Mouse (Mus musculus): ENCODE results near the gene Kif5c.

Kif5c gene

DNA sequence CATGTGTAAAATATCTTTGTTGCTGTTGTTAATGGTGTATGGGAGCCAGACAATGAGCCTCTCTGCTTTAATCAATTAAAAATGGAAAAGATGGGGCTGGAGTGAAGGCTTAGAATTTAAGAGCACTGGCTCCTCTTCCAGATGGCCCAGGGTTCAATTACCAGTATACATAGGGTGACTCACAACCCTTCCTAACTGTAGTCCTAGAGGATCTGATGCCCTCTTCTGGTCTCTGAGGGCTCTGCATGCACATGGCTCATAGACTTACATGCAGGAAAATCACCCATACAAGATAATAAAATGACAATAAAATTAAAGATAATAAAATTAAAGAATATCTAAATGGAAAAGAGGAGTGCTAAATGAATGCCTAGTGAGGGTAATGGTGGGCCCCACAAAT, 156.6 kb downstream of the Kif5c start:
- no peak for DNase-seq (ENCODE audit: low read depth, low spot score)
- H3K36me3 ChIP-seq (ENCODE audit: control insufficient read depth, insufficient read depth, low read length, poor library complexity, severe bottlenecking): no peaks in the 10 kb centered on the region
- H3K27me3 ChIP-seq (ENCODE audit: control insufficient read depth, insufficient read depth, low read length, poor library complexity, severe bottlenecking): no peaks in the 10 kb centered on the region

- Histone ChIP-seq H3K27me3 (ENCODE audit: control insufficient read depth, insufficient read depth, low read length, poor library complexity, severe bottlenecking) (no peaks in the 10 kb centered on the region), H3K36me3 (ENCODE audit: control insufficient read depth, insufficient read depth, low read length, poor library complexity, severe bottlenecking) (no peaks in the 10 kb centered on the region)
- no peak for DNase-seq (ENCODE audit: low read depth, low spot score)
Measured at GRCm38 (mm10) chr2:49776407-49776806, 157.3 kb downstream of the Kif5c start.

GRCm38 (mm10) chr2:49787376-49788050, 168.4 kb downstream of the Kif5c start, which contains the start of gene Lypd6b:
Gene Lypd6b (plus strand): TSS chr2:49787688.
- Histone ChIP-seq H3K27me3 (ENCODE audit: control insufficient read depth, insufficient read depth, low read length, poor library complexity, severe bottlenecking) (no peaks in the 10 kb centered on the region; the same call in 1 of the 2 replicates), H3K36me3 (ENCODE audit: control insufficient read depth, insufficient read depth, low read length, poor library complexity, severe bottlenecking) (no peaks in the 10 kb centered on the region)
- DNase-seq (ENCODE audit: low read depth, low spot score): no peak

GRCm38 (mm10) chr2:49788051-49788418, 168.9 kb downstream of the Kif5c start:
- no peaks in the 10 kb centered on the region for H3K36me3 ChIP-seq (ENCODE audit: control insufficient read depth, insufficient read depth, low read length, poor library complexity, severe bottlenecking)
- DNase-seq (ENCODE audit: low read depth, low spot score): no peak
- no peaks in the 10 kb centered on the region; the same call in 1 of the 2 replicates for H3K27me3 ChIP-seq (ENCODE audit: control insufficient read depth, insufficient read depth, low read length, poor library complexity, severe bottlenecking)

DNA sequence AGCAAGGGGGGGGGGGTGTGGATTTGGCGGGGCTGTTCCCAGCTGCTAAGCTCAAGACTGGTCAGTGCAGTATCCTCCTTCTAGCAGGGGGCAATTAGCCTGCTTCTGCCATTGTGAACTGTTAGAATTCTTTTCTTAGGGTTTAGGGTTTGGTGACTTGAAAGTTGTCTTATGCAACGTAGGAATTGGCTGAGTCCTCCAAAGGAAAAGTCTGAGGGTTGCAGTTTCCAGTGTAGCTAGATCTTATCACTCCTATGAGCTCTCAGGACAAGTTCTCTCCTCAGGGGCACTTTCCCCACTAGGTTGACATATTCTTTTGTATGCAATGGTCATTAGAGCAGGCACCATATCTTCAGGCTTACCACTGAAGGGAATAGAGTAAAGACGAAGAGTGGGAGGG, 169.5 kb downstream of the Kif5c start:
- Histone ChIP-seq H3K36me3 (ENCODE audit: control insufficient read depth, insufficient read depth, low read length, poor library complexity, severe bottlenecking) (no peaks in the 10 kb centered on the region), H3K27me3 (ENCODE audit: control insufficient read depth, insufficient read depth, low read length, poor library complexity, severe bottlenecking) (no peaks in the 10 kb centered on the region; the same call in 1 of the 2 replicates)
- DNase-seq (ENCODE audit: low read depth, low spot score): no peak

- H3K27me3 ChIP-seq (ENCODE audit: control insufficient read depth, insufficient read depth, low read length, poor library complexity, severe bottlenecking): no peaks in the 10 kb centered on the region; the same call in 1 of the 2 replicates
- no peak for DNase-seq (ENCODE audit: low read depth, low spot score)
- H3K36me3 ChIP-seq (ENCODE audit: control insufficient read depth, insufficient read depth, low read length, poor library complexity, severe bottlenecking): no peaks in the 10 kb centered on the region
Measured at GRCm38 (mm10) chr2:49789078-49789477, 170.0 kb downstream of the Kif5c start.

- no peaks in the 10 kb centered on the region for H3K36me3 ChIP-seq (ENCODE audit: control insufficient read depth, insufficient read depth, low read length, poor library complexity, severe bottlenecking)
- DNase-seq (ENCODE audit: low read depth, low spot score): no peak
- no peaks in the 10 kb centered on the region; the same call in 1 of the 2 replicates for H3K27me3 ChIP-seq (ENCODE audit: control insufficient read depth, insufficient read depth, low read length, poor library complexity, severe bottlenecking)
Measured at GRCm38 (mm10) chr2:49789504-49789903, 170.4 kb downstream of the Kif5c start.

DNA sequence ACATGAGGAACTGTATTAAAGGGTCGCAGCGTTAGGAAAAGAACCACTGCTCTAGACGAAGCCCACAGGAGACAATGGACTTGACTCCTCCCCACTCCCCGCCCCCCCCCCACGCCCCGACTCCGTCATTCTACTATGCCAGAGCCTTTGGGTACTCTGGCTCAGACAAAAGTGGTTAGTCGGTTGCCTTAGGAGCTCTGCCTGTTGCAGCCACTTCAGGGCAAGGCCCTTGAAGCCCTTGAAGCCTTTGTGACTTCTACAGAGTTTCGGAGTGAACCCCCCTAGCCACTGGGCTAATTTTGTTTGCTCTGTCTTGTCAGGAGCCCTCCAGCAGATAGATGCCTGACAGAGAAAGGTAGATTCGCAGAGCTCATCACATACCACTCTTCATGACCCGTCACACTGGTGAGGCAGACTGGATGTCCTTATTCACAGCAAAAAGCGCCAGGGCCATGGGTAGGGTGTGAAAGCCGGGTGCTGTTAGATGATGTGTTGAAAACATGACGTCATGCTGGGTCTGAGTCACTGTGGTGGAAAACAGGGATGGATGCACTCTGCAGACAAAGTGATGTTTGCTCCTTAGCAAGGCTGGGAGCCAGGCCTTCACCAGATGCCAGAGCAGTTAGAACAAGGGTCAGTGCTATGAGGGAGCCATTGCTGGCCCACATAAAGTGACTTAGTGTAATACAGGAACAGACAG, 178.5 kb downstream of the Kif5c start:
- no peak for DNase-seq (ENCODE audit: low read depth, low spot score)
- no peaks in the 10 kb centered on the region for H3K36me3 ChIP-seq (ENCODE audit: control insufficient read depth, insufficient read depth, low read length, poor library complexity, severe bottlenecking)
- H3K27me3 ChIP-seq (ENCODE audit: control insufficient read depth, insufficient read depth, low read length, poor library complexity, severe bottlenecking): no peaks in the 10 kb centered on the region

- Histone ChIP-seq H3K27me3 (ENCODE audit: control insufficient read depth, insufficient read depth, low read length, poor library complexity, severe bottlenecking) (no peaks in the 10 kb centered on the region), H3K36me3 (ENCODE audit: control insufficient read depth, insufficient read depth, low read length, poor library complexity, severe bottlenecking) (no peaks in the 10 kb centered on the region)
- DNase-seq (ENCODE audit: low read depth, low spot score): no peak
Measured at GRCm38 (mm10) chr2:49804448-49804847, 185.3 kb downstream of the Kif5c start.

DNA sequence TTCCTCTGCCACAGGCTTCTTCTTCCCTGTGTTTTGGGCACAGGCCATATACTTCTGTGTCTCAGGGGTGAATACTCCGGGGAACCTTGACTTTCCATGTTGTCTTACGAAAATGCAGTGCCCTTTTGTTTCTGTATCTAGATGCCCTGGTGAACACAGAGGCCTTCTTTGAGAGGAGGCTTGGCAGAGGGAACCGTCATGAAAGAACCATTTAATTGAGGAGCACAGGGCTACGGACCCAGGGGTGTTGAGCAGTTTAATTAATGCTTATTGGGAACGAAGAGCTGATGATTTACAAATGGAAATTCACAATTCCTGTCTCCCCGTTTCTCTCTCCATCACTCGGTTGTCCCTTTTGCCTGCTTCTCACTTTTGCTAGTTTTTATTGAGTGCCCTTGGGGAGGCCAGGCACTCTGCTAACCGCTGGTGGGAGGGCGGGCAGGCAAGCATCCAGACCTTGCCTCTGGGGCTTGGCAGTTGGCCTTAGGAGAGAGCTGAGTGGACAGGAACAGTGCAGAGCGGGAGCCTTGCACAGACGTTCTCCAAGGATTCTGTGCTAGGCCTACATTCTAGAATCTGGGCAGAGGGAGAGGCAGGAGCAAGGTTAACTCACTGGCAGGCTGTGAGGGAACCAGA, 186.8 kb downstream of the Kif5c start:
- DNase-seq (ENCODE audit: low read depth, low spot score): no peak
- H3K36me3 ChIP-seq (ENCODE audit: control insufficient read depth, insufficient read depth, low read length, poor library complexity, severe bottlenecking): no peaks in the 10 kb centered on the region
- no peaks in the 10 kb centered on the region for H3K27me3 ChIP-seq (ENCODE audit: control insufficient read depth, insufficient read depth, low read length, poor library complexity, severe bottlenecking)

- DNase-seq (ENCODE audit: low read depth, low spot score): no peak
- H3K36me3 ChIP-seq (ENCODE audit: control insufficient read depth, insufficient read depth, low read length, poor library complexity, severe bottlenecking): no peaks in the 10 kb centered on the region
Measured at GRCm38 (mm10) chr2:49809496-49809895, 190.4 kb downstream of the Kif5c start.

GRCm38 (mm10) chr2:49811420-49811819, 192.3 kb downstream of the Kif5c start:
- no peak for DNase-seq (ENCODE audit: low read depth, low spot score)
- no peaks in the 10 kb centered on the region for H3K36me3 ChIP-seq (ENCODE audit: control insufficient read depth, insufficient read depth, low read length, poor library complexity, severe bottlenecking)
- H3K27me3 ChIP-seq (ENCODE audit: control insufficient read depth, insufficient read depth, low read length, poor library complexity, severe bottlenecking): no peaks in the 10 kb centered on the region

More at GRCm38 (mm10) chr2:49809496-49809895, 190.4 kb downstream of the Kif5c start:
- H3K27me3 ChIP-seq (ENCODE audit: control insufficient read depth, insufficient read depth, low read length, poor library complexity, severe bottlenecking): no peaks in the 10 kb centered on the region

- no peak for DNase-seq (ENCODE audit: low read depth, low spot score)
- H3K36me3 ChIP-seq (ENCODE audit: control insufficient read depth, insufficient read depth, low read length, poor library complexity, severe bottlenecking): no peaks in the 10 kb centered on the region
Measured at GRCm38 (mm10) chr2:49811871-49812363, 192.8 kb downstream of the Kif5c start.

DNA sequence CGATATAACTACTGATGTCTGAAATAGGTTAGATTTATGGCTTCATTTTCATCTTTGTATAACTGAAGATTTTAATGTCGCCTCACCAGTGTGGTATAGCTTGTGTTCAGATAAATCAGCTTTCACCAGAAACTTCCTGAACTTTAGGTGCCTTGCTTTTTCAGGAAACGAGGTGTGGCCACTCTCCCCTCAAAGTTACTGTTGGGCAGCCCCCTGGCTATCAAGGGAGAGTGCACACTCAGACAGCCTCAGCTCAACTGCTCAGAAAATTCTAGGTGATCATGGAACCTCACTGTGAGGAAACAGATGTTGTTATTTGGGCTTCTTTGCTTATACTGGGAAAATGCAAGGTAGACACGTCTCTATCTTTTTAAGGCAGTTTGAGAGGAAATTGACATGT, 194.1 kb downstream of the Kif5c start:
- H3K27me3 ChIP-seq (ENCODE audit: control insufficient read depth, insufficient read depth, low read length, poor library complexity, severe bottlenecking): no peaks in the 10 kb centered on the region
- H3K36me3 ChIP-seq (ENCODE audit: control insufficient read depth, insufficient read depth, low read length, poor library complexity, severe bottlenecking): no peaks in the 10 kb centered on the region
- no peak for DNase-seq (ENCODE audit: low read depth, low spot score)

More at GRCm38 (mm10) chr2:49811871-49812363, 192.8 kb downstream of the Kif5c start:
- H3K27me3 ChIP-seq (ENCODE audit: control insufficient read depth, insufficient read depth, low read length, poor library complexity, severe bottlenecking): no peaks in the 10 kb centered on the region

- H3K27me3 ChIP-seq (ENCODE audit: control insufficient read depth, insufficient read depth, low read length, poor library complexity, severe bottlenecking): no peaks in the 10 kb centered on the region
- no peak for DNase-seq (ENCODE audit: low read depth, low spot score)
- no peaks in the 10 kb centered on the region for H3K36me3 ChIP-seq (ENCODE audit: control insufficient read depth, insufficient read depth, low read length, poor library complexity, severe bottlenecking)
Measured at GRCm38 (mm10) chr2:49814011-49814410, 194.9 kb downstream of the Kif5c start.
